Mouse (Mus musculus): ENCODE data around the gene Gm49396. TPM values are rescaled to one million over a fixed set of nuclear protein-coding genes. Genes with fewer than 3 reads are reported as not detected.

Gene Gm49396
- 1 to 10 TPM in 1 of 2 experiments, under 1 TPM in 1; 0.74 to 1.7 TPM for total RNA-seq (2021)
- long read RNA-seq, experiment 1, partial matches to known transcripts, result 4 of 6 reads
- long read RNA-seq, experiment 1, other reads (novel, unspliced or antisense), result 2 of 6 reads
- long read RNA-seq, experiment 2, partial matches to known transcripts, result 0 of 3 reads
- long read RNA-seq, experiment 2, other reads (novel, unspliced or antisense), result 2 of 3 reads

DNA sequence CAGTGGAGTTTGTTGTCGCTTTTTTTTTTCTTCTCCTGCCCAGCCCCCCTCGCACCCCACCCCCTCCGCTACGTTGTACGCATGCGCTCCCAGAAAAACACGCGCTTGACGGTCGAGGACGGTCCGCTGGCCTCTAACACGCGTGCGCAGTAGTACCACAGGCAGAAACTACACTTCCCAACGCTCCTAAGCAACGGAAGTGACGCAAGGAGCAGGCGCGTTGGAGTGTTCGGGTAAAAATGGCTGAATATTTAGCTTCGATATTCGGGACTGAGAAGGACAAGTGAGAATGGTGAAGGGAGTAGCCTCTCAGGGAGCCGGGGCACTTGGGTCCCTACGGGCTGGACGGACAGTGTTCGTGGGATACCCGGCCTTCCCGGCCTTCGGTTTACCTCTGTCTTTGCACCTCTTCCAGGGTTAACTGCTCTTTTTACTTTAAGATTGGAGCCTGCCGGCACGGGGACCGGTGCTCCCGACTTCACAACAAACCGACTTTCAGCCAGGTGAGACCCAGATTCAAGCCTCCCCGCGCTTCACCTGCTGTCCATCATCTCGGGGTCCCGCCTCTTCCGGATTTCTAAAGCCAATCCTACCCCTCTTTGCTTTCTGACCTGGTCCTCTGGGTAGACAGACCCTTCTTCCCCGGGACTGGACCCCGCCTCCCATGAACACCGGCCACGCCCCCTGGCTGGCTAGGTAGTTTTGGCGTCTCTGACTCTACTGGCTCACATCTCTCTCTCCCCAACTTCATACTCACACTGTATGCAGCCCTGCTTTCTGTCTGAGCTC lies at the start of gene Gm49396, which contains the start of the genes U2af1l4 and Psenen:
Gene Gm49396 (plus strand): TSS at position 228 of the 789 bp plus-strand sequence.
Gene U2af1l4 (plus strand): TSS at position 185 of the 789 bp plus-strand sequence.
Gene Psenen (minus strand): TSS at position 511 of the 789 bp plus-strand sequence.
- intact Hi-C loops (cut with DNase I; ENCODE audit: low total_unique reads), result no loop called here

GRCm38 (mm10) chr7:30515003-30515760 lies 48.0 kb upstream of the Gm49396 start:
- intact Hi-C loops (cut with DNase I; ENCODE audit: low total_unique reads), result no loop called here
- DNase-seq, result no peak

More for the DNA sequence above, at the start of gene Gm49396, which contains the start of the genes U2af1l4 and Psenen:
- DNase-seq, result peak; percentile 97

DNA sequence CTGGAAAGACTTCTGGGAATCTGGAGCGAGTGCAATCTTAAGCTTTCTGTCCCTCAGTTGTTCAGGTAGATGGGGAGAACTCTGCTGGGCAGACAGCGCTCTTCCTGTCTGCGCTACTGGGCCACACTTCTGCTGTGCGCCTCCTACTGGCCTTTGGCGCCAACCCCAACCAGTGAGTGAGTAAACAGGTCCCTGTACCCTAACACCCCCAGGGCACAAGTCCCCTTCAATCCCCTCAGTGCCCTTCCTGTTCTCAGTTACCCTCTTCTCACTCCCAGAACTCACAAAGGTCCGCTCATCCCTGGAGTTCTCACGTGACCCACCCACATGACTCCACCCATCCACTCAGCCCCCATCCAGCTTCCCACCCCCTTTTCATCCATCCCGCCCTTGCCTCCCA lies 44.8 kb upstream of the Gm49396 start:
- intact Hi-C loops (cut with DNase I; ENCODE audit: low total_unique reads), result no loop called here
- DNase-seq, result no peak

DNA sequence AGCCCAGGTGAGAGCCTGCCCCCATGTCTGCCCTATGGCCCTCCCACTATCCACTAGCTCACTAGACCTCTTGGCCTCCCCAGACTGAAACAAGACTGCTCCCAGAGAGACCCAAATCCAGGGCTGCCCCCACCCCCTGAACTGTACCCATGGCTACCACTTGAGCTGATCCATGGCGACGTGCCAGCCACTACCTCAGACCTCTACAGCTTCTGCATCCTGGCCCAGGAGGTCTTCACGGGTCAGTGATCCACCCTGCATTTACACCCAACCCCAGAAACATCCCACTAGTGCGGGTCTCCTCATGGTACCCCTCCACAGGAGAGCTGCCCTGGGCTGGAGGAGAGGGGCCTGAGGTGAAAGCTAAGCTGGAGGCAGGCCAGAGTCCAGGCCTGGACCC lies 42.7 kb upstream of the Gm49396 start:
- DNase-seq, result no peak
- intact Hi-C loops (cut with DNase I; ENCODE audit: low total_unique reads), result no loop called here

GRCm38 (mm10) chr7:30520856-30521255 lies 42.3 kb upstream of the Gm49396 start:
- intact Hi-C loops (cut with DNase I; ENCODE audit: low total_unique reads), result no loop called here
- DNase-seq, result no peak

DNA sequence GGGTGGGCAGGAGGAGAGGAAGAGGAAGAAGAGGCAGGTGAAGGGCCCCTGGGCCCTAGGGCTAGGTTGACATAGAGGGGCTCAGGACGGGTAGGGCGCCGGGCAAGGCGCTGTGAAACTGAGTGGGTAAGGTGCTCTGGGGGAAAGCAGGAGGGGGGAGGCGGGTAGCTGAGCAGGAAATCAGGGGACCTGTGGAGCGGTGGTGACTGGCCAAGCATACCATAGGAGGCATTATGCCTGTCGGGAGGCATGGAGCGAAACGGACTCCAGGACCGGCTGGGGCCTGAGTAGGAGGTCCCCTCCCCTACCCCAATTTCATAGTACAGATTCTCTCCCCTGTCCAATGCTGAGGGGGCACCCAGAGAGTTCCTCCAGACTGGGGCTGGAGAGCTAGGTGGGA lies 40.3 kb upstream of the Gm49396 start:
- DNase-seq, result no peak
- intact Hi-C loops (cut with DNase I; ENCODE audit: low total_unique reads), result no loop called here

DNA sequence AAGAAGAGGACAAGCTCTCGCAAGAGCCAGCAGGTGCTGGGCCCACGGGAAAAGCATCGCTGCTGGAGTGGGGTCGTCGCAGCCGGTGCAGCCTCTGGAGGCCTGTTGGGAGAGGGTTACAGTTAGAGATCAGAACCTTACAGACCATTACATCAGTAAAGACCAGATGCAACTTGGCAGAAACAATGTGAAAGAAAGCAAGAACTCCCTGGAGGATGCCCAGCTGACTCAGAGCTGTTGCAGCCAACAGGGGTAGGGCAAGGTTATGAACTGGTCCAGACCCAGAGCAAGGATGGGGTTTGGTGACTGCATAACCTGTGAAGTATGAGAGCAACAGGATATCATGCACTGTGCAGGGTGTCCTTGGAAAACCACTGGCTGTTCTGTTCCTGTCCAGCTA lies 38.7 kb upstream of the Gm49396 start:
- DNase-seq, result no peak
- intact Hi-C loops (cut with DNase I; ENCODE audit: low total_unique reads), result no loop called here

- intact Hi-C loops (cut with DNase I; ENCODE audit: low total_unique reads), result no loop called here
- no peak for DNase-seq
Measured at GRCm38 (mm10) chr7:30525954-30526353, 37.2 kb upstream of the Gm49396 start.

DNA sequence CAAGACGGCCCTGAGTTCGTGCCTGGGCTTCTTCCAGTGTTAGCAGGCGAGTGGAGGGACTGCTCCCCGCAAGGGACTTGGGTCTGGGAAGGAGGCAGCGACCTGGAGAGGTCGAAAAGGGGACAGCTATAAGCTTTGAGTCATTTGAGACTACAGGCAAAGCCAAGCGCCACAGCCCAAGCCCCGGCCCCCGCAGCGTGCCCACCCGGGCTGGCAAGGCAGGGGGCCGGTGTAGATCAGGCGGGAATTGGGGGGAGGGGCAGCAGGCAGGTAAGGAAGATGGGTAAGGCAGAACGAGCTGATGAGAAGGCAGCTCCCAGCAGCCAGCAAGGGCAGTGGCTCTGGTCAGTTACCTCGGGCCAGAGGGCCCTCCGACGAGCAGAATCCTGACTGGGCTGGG lies 36.7 kb upstream of the Gm49396 start:
- no peak for DNase-seq
- intact Hi-C loops (cut with DNase I; ENCODE audit: low total_unique reads), result no loop called here

- no peak for DNase-seq
- intact Hi-C loops (cut with DNase I; ENCODE audit: low total_unique reads), result no loop called here
Measured at GRCm38 (mm10) chr7:30526981-30527380, 36.2 kb upstream of the Gm49396 start.

DNA sequence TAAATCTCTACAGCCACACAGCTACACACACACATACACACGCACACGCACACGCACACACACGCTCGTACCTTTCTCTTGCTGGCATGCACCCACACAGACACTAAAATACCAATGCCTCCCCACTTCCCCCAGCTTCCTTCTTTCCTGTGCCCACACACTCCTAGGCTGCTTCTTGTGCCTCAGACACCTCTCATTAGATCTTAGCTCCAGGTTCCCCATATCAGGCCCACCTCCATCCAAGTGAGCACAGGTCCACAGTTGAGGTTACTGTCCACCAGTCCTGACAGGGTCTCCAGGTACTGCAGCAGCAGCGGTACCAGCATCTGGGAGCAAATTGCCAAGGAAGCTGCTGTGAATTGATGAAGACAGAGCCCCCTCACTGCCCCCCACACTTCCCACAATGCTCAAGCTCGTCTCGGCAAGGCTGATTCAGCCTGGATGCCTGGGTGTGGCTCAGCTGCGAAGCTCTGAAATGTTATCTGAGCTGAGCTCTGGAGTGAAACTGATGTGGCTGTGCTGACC lies 31.8 kb upstream of the Gm49396 start:
- no peak for DNase-seq
- intact Hi-C loops (cut with DNase I; ENCODE audit: low total_unique reads), result no loop called here

DNA sequence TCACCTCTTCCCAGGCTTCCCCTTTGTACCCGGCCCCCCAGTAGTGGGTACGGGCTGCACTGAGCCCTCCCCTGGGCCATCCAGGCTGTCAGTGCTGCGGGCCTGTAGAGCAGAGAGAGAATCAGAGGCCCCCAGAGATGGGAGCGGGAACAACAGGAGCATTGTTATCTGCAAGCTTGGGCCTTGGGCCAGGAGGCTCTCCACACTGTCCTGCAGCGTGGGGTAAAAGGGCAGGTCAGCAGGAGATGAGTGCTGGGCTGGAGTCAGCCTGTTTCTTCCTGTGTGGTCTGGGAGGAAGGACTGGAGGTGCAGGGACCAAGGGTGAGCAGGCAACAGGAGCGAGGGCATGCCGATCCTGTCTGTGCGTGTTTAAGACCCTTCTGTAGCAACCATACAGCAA lies 30.2 kb upstream of the Gm49396 start:
- intact Hi-C loops (cut with DNase I; ENCODE audit: low total_unique reads), result no loop called here
- peak; percentile 35 for DNase-seq

- intact Hi-C loops (cut with DNase I; ENCODE audit: low total_unique reads), result no loop called here
- DNase-seq, result no peak
Measured at GRCm38 (mm10) chr7:30533941-30534632, 29.1 kb upstream of the Gm49396 start.

DNA sequence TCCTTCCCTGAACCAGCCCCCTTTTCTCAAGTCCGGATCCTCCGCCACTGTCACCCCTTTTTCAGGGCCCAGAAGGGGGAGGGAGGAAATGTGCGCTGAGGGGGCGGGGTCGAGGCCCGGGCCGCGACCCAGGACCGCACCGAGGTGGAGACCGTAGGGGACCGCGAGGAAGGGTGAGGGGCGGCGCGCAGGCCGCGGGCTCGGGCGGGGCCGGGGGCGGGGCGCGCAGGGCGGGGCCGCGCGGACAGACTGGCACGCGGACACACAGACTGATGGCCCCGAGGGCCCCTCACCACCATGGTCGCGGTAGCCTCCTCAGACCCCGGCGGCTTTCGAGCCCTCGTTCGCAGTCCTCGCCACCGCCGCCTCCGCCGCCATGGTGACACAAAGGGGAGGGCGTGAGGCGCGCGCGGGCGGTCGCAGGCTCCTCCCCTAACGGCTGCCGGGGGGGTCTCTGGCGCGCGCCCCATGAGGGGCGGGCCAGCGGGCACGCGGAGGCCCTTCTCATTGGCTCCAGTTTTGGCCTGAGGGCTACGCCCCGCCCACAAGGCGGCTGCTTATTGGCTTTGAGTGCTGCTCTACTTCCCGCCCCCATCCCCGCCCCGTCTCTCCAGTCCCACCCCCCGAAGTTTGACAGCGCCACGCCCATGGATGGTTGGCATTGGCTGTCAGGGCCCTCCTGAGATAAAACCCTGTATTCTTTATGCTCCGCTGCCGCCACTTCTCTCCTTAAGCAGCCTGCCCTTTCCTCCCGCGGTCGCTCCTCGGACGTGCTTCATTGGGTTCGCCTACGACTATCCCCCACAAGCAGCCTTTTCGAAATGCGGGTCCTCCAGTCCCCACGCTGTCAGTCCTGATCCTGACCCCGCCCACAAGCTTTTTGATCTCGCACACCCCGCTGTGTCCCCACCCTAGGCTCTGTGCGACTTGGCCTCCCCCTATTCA lies 28.2 kb upstream of the Gm49396 start, which contains the start of gene Arhgap33:
Gene Arhgap33 (minus strand): TSS at position 428 of the 945 bp plus-strand sequence.
- intact Hi-C loops (cut with DNase I; ENCODE audit: low total_unique reads), result no loop called here
- DNase-seq, result peak; percentile 95

GRCm38 (mm10) chr7:30540572-30540971 lies 22.6 kb upstream of the Gm49396 start:
- no peak for DNase-seq
- intact Hi-C loops (cut with DNase I; ENCODE audit: low total_unique reads), result no loop called here

- intact Hi-C loops (cut with DNase I; ENCODE audit: low total_unique reads), result no loop called here
- no peak for DNase-seq
Measured at GRCm38 (mm10) chr7:30544327-30544726, 18.8 kb upstream of the Gm49396 start.

DNA sequence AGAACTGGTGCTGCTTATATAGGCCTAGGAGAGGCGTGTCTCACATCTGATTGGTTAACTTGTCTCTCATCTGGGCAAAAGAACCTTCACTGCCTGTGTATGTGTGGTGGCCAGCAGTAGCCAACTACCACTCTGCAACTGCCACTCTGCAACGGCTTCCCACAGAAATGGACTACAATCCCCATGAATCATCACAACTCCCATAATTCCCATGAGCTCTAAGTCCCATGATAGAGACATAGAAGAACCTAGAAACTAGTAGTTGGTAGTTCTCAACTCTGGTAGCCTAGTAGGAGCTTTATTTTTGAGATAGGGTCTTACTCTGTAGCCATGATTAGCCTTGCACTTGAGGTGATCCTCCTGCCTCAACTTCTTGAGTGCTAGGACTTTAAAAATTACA lies 13.3 kb upstream of the Gm49396 start:
- DNase-seq, result no peak
- intact Hi-C loops (cut with DNase I; ENCODE audit: low total_unique reads), result no loop called here

- intact Hi-C loops (cut with DNase I; ENCODE audit: low total_unique reads), result no loop called here
- DNase-seq, result no peak
Measured at GRCm38 (mm10) chr7:30550603-30551002, 12.5 kb upstream of the Gm49396 start.
